In the genomic region with DNA sequence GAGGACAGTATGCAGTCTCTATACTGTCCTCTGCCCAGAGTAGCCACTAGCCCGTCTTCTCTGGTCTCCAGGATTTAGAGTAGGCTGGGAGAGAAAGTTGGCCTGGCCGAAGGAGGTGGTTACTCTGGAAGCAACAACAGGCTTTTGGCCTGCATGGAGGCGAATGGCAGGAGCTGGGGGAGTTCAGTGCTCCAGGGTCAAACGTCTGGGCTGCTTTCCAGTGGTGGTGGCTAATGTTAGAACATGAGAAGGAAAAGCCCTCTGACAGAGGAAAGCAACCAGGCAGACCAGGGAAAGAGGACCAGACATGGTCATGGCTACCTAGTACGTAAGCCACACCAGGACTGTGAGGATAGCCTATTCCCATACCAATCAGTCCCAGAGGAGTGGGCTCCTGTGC, we compare ENCODE assay signal across 11 mouse cellular contexts. TPM values are rescaled to one million over a fixed set of nuclear protein-coding genes. Genes with fewer than 3 reads are reported as not detected.
DNase-seq lines count a peak whose midpoint lies in the region; ATAC-seq lines count a peak whose summit lies in the region.
"Had no signal": no experiment of that assay in that cellular context is flagged by ENCODE, and none has a peak within 500 bp of the region (broad histone marks: within the 10 kb centered on the region; RNA-seq: fewer than 3 reads in every experiment).

No protein-coding gene starts in this region.

- no peak overlapping the region for H3K9ac ChIP-seq in midbrain, embryonic 14.5 days (replicated peaks; ENCODE audit: low read length)
- H3K9ac ChIP-seq: embryonic facial prominence, embryonic 15.5 days; limb, embryonic 15.5 days had no signal

- H3K36me3 ChIP-seq in midbrain, embryonic 10.5 days: peaks cover 86% of the 10 kb centered on the region
- H3K36me3 ChIP-seq in midbrain, embryonic 14.5 days (ENCODE audit: control insufficient read depth, insufficient read depth, low read length): peaks cover 28% of the 10 kb centered on the region; the same call in 1 of the 2 replicates

- H3K27ac ChIP-seq in midbrain, embryonic 10.5 days (replicated peaks): peak overlapping the region; percentile 1; the same call in 1 of the 2 replicates
- H3K27ac ChIP-seq in midbrain, embryonic 14.5 days (replicated peaks; ENCODE audit: low read depth, low read length): no peak overlapping the region
- H3K27ac ChIP-seq: limb, embryonic 15.5 days had no signal

- H3K4me1 ChIP-seq in midbrain, embryonic 10.5 days: peaks cover 8% of the 10 kb centered on the region
- H3K4me1 ChIP-seq in midbrain, embryonic 14.5 days (ENCODE audit: control insufficient read depth, insufficient read depth, low read length): peaks cover 3% of the 10 kb centered on the region; the same call in 1 of the 2 replicates

- intact Hi-C loops in gastrocnemius, postnatal 36 days (cut with DNase I): no loop called here

- no peak overlapping the region for H3K4me3 ChIP-seq in midbrain, embryonic 10.5 days
- no peak overlapping the region for H3K4me3 ChIP-seq in midbrain, embryonic 14.5 days (replicated peaks; ENCODE audit: low read depth, low read length)
- H3K4me3 ChIP-seq: embryonic facial prominence, embryonic 15.5 days; limb, embryonic 15.5 days had no signal

- 85% methylated on average over 5 of the region's 5 CpGs for WGBS in midbrain, embryonic 10.5 days
- WGBS in midbrain, embryonic 14.5 days: 96% methylated on average over 5 of the region's 5 CpGs

- H3K9me3 ChIP-seq in midbrain, embryonic 10.5 days (replicated peaks): no peaks in the 10 kb centered on the region
- no peaks in the 10 kb centered on the region for H3K9me3 ChIP-seq in midbrain, embryonic 14.5 days (ENCODE audit: control insufficient read depth, low read length)
- H3K9me3 ChIP-seq: embryonic facial prominence, embryonic 15.5 days; limb, embryonic 15.5 days had no signal

- no peak for DNase-seq in midbrain, embryonic 10.5 days (ENCODE audit: low spot score)
- no peak for DNase-seq in midbrain, embryonic 14.5 days
- peak; percentile 58 to 76 for DNase-seq in gastrocnemius, postnatal 36 days
- DNase-seq in kidney, postnatal 25 days: peak; percentile 83 to 84
- peak; percentile 79 for DNase-seq in skeletal muscle tissue, adult 2 months (ENCODE audit: low read depth, low spot score)
- no peak for DNase-seq in layer of hippocampus, adult 8-10 months (ENCODE audit: low spot score in 2 of 2)
- no peak for DNase-seq in cerebellum, adult 11 months
- no peak for DNase-seq in left cerebral cortex, adult 9 months (ENCODE audit: low spot score in 2 of 2)

- H3K4me2 ChIP-seq in midbrain, embryonic 14.5 days (ENCODE audit: low read length): no peak overlapping the region
- H3K4me2 ChIP-seq: embryonic facial prominence, embryonic 15.5 days; limb, embryonic 15.5 days had no signal

- no peaks in the 10 kb centered on the region for H3K27me3 ChIP-seq in midbrain, embryonic 10.5 days (ENCODE audit: low read depth, poor library complexity, severe bottlenecking)
- no peaks in the 10 kb centered on the region for H3K27me3 ChIP-seq in midbrain, embryonic 14.5 days (ENCODE audit: control insufficient read depth, insufficient read depth, low read length)
- H3K27me3 ChIP-seq: embryonic facial prominence, embryonic 15.5 days; limb, embryonic 15.5 days had no signal

- ATAC-seq in midbrain, embryonic 14.5 days (ENCODE audit: low FRiP score, low TSS enrichment): no peak
- ATAC-seq: hindbrain, embryonic 16.5 days had no signal

RNA-seq across cellular contexts. Expression of a gene that starts 38.4 kb away (rescaled TPM):
- 23.1 and 25.0 TPM in 2 replicates for polyA plus RNA-seq in midbrain, embryonic 10.5 days (2016; fragmentation: Nextera tagmentation; extraction: Ambion mirVana)
- 9.3 and 15.5 TPM in 2 replicates for polyA plus RNA-seq in midbrain, embryonic 14.5 days (2014; fragmentation: Nextera tagmentation; extraction: Ambion mirVana)
- 10 to 100 TPM; 15.0 to 16.1 TPM for total RNA-seq in gastrocnemius, postnatal 36 days (2021)
- total RNA-seq in layer of hippocampus, adult 8-10 months (2022): 10 to 100 TPM; 48.8 to 61.1 (median 54.6) TPM

Comparison
In these comparisons a context has a peak if more than half of its experiments do, and no peak if none do; other contexts are left out.
1. DNase-seq: peak in gastrocnemius, postnatal 36 days (2 of 2), kidney, postnatal 25 days (2 of 2) and skeletal muscle tissue, adult 2 months (single experiment); none in midbrain, embryonic 10.5 days (single experiment), midbrain, embryonic 14.5 days (single experiment), layer of hippocampus, adult 8-10 months (0 of 2), cerebellum, adult 11 months (single experiment) and left cerebral cortex, adult 9 months (0 of 2).